Mouse (Mus musculus): Measurements from ENCODE around the gene Stard3. TPM values are rescaled to one million over a fixed set of nuclear protein-coding genes. Genes with fewer than 3 reads are reported as not detected.

Stard3 gene
- polyA plus RNA-seq (2017; shearing (Covaris generic)), result 10 to 100 TPM; 38.5 to 42.1 (median 40.3) TPM

GRCm38 (mm10) chr11:98358161-98359083 is at the start of gene Stard3:
Gene Stard3, plus strand, starts transcription at chr11:98358368.
- ATAC-seq, result peak; percentile 85

- no peak for ATAC-seq
These were observed 44.3 kb upstream of the Stard3 start for GRCm38 (mm10) chr11:98313790-98314323.

GRCm38 (mm10) chr11:98317479-98317878 is 40.7 kb upstream of the Stard3 start:
- ATAC-seq, result no peak

- ATAC-seq, result no peak
These were observed 39.6 kb upstream of the Stard3 start for GRCm38 (mm10) chr11:98318421-98319116.

- no peak for ATAC-seq
These were observed 39.0 kb upstream of the Stard3 start for GRCm38 (mm10) chr11:98319120-98319519.

- no peak for ATAC-seq
These were observed 38.6 kb upstream of the Stard3 start for GRCm38 (mm10) chr11:98319544-98319943.

- ATAC-seq, result no peak
These were observed 38.2 kb upstream of the Stard3 start for GRCm38 (mm10) chr11:98319944-98320343.

GRCm38 (mm10) chr11:98320381-98320780 is 37.8 kb upstream of the Stard3 start:
- ATAC-seq, result no peak

GRCm38 (mm10) chr11:98320806-98321676 is 37.1 kb upstream of the Stard3 start:
- ATAC-seq, result no peak

GRCm38 (mm10) chr11:98321677-98322003 is 36.5 kb upstream of the Stard3 start:
- no peak for ATAC-seq

GRCm38 (mm10) chr11:98322159-98322558 is 36.0 kb upstream of the Stard3 start:
- ATAC-seq, result no peak

- no peak for ATAC-seq
These were observed 34.9 kb upstream of the Stard3 start for GRCm38 (mm10) chr11:98323136-98323866.

- no peak for ATAC-seq
These were observed 34.2 kb upstream of the Stard3 start for GRCm38 (mm10) chr11:98323933-98324332.

- ATAC-seq, result no peak
These were observed 32.9 kb upstream of the Stard3 start for GRCm38 (mm10) chr11:98325191-98325820.

GRCm38 (mm10) chr11:98325821-98326218 is 32.3 kb upstream of the Stard3 start:
- ATAC-seq, result no peak

- ATAC-seq, result no peak
These were observed 31.4 kb upstream of the Stard3 start for GRCm38 (mm10) chr11:98326741-98327135.

GRCm38 (mm10) chr11:98327136-98328030 is 30.8 kb upstream of the Stard3 start:
- ATAC-seq, result no peak

GRCm38 (mm10) chr11:98328031-98328370 is 30.2 kb upstream of the Stard3 start:
- no peak for ATAC-seq

- ATAC-seq, result no peak
These were observed 29.6 kb upstream of the Stard3 start for GRCm38 (mm10) chr11:98328371-98329069.

Measured in inflammation-experienced regulatory T-cells, adult 6 months (primary cell).